Mouse (Mus musculus) lung, embryonic 15.5 days (tissue): ENCODE results near the gene Usp39. TPM values are rescaled to one million over a fixed set of nuclear protein-coding genes. Genes with fewer than 3 reads are reported as not detected.
A peak's percentile ranks its signal among the peaks of the same experiment; 100 is the strongest.

ENCODE experiments used
- ATAC-seq: fragments of 200-750 bp; cut with Nextera tagmentation; 2 replicates; pipeline ENCODE4 v1.8.0; 2017; ENCODE audit warnings: moderate number of reproducible peaks, borderline replicate concordance; ENCODE audit not compliant: low FRiP score, low TSS enrichment; ENCODE audit errors: extremely low read depth
- H3K27ac ChIP-seq: fragments of 300-500 bp; sonication (generic); 2 replicates; pipeline ENCODE4 v1.5.1; 2015; ENCODE audit warnings: moderate library complexity, mild to moderate bottlenecking, inconsistent platforms
- H3K27me3 ChIP-seq: fragments of 300-500 bp; sonication (generic); 2 replicates; pipeline ENCODE4 v1.6.1; 2015; ENCODE audit warnings: inconsistent platforms
- H3K36me3 ChIP-seq: fragments of 300-500 bp; sonication (generic); 2 replicates; pipeline ENCODE4 v1.6.1; 2015; ENCODE audit warnings: inconsistent platforms
- H3K4me1 ChIP-seq: fragments of 300-500 bp; sonication (generic); 2 replicates; pipeline ENCODE4 v1.6.1; 2015; ENCODE audit warnings: inconsistent platforms
- H3K4me2 ChIP-seq: fragments of 300-500 bp; sonication (generic); 2 replicates; pipeline ENCODE4 v1.6.1; 2015; ENCODE audit warnings: inconsistent platforms, mild to moderate bottlenecking, moderate library complexity
- H3K4me3 ChIP-seq: fragments of 300-500 bp; sonication (generic); 2 replicates; pipeline ENCODE4 v1.5.1; 2015; ENCODE audit warnings: mild to moderate bottlenecking, inconsistent platforms
- H3K9ac ChIP-seq: fragments of 300-500 bp; sonication (generic); 2 replicates; pipeline ENCODE4 v1.6.1; 2015; ENCODE audit warnings: inconsistent platforms
- H3K9me3 ChIP-seq: fragments of 300-500 bp; sonication (generic); 2 replicates; pipeline ENCODE4 v1.6.1; 2016; ENCODE audit warnings: inconsistent platforms
- WGBS: fragments of 180-500 bp; shearing (Covaris S2); methylation state at CpG from one replicate; pipeline ENCODE4 v1.1.7; 2015; 5-methylcytosine and 5-hydroxymethylcytosine counted together
- polyA plus RNA-seq: library from polyadenylated mRNA; unstranded; fragments of >200 nt; fragmentation: Nextera tagmentation; extraction: Ambion mirVana; gene quantifications from 2 replicates; pipeline ENCODE4 v1.2.1, GENCODE M21; 2015

Usp39 gene
- polyA plus RNA-seq, 1 experiment from 2014 or later: 45.1 TPM

- WGBS: 77% methylated on average over 6 of the region's 6 CpGs
- no peak overlapping the region for H3K4me3 ChIP-seq
- H3K27me3 ChIP-seq: no peaks in the 10 kb centered on the region
- no peak overlapping the region for H3K27ac ChIP-seq
- ATAC-seq: no peak
- peaks cover 26% of the 10 kb centered on the region for H3K36me3 ChIP-seq
- peaks cover 12% of the 10 kb centered on the region for H3K4me1 ChIP-seq
- no peak overlapping the region for H3K4me2 ChIP-seq
- no peaks in the 10 kb centered on the region for H3K9me3 ChIP-seq
- H3K9ac ChIP-seq: no peak overlapping the region
These were observed 38.3 kb upstream of the Usp39 start for GRCm38 (mm10) chr6:72383142-72383820.

DNA sequence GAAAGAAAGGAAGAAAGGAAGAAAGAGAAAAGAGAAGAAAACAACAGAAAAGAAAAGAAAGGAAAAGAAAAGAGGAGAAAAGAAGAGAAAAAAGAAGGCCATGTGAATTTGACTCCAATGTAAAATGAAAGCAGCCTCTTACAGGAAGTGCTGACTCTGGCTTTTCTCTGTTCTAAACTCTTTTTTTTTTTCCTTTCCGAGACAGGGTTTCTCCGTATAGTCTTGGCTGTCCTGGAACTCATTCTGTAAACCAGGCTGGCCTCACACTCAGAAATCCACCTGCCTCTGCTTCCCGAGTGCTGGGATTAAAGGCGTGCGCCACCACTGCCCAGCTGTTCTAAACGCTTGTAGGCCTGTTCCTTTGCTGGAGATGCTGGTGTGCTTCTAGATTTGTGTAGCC is 37.5 kb upstream of the Usp39 start:
- no peak for ATAC-seq
- no peaks in the 10 kb centered on the region for H3K9me3 ChIP-seq
- 67% methylated on average over 6 of the region's 6 CpGs for WGBS

DNA sequence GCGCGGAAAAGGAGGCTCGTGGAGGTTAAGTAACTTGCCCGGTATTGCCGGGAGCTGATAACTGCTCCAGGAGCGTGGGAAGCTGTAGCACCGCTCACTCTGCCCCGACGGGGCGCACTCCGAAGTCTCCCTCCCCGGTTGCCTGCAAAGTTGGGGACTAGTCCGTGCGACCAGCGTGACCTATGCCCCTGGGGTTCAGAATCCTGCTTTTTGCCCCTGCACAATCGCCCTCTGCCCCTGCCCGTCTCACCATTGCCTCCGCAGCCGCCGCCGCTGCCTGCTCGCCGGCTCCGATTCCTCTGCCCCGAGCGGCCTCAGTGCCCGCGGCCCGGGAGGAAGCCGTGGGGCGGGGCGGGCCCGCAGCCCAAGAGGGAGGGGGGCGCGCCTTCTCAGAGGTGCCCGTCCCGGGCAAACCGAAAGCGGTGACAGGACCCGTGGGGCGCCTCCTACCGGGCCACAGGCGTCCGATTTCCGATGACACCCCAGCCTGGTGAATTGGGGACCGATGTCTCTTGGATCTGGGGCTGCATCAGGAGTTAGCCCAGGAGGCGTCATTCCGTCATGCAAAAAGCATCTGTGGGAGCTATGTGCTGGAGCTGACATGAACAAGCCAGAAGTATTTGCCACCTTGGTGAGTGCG is 35.3 kb upstream of the Usp39 start, which contains the start of gene Vamp5:
Vamp5 (minus strand) TSS at position 338 of the 640 bp plus-strand sequence.
- peaks cover 6% of the 10 kb centered on the region for H3K36me3 ChIP-seq
- H3K4me2 ChIP-seq: peak within 1 kb of the TSS; percentile 83
- H3K4me1 ChIP-seq: 0 out of 2 replicates have a peak, but pooled peaks cover 6% of the 10 kb centered on the region
- ATAC-seq: peak; percentile 87
- H3K9me3 ChIP-seq: no peaks in the 10 kb centered on the region
- WGBS: 1% methylated on average over 49 of the region's 49 CpGs
- no peaks in the 10 kb centered on the region for H3K27me3 ChIP-seq
- peak within 1 kb of the TSS; percentile 84 for H3K27ac ChIP-seq
- peak within 1 kb of the TSS; percentile 72 for H3K9ac ChIP-seq
- peak within 1 kb of the TSS; percentile 62 for H3K4me3 ChIP-seq

More for the DNA sequence above, 37.5 kb upstream of the Usp39 start:
- H3K4me2 ChIP-seq: no peak overlapping the region
- H3K27ac ChIP-seq: no peak overlapping the region
- H3K4me3 ChIP-seq: no peak overlapping the region
- peaks cover 23% of the 10 kb centered on the region for H3K36me3 ChIP-seq
- no peak overlapping the region for H3K9ac ChIP-seq
- H3K4me1 ChIP-seq: 0 out of 2 replicates have a peak, but pooled peaks cover 6% of the 10 kb centered on the region
- H3K27me3 ChIP-seq: no peaks in the 10 kb centered on the region

DNA sequence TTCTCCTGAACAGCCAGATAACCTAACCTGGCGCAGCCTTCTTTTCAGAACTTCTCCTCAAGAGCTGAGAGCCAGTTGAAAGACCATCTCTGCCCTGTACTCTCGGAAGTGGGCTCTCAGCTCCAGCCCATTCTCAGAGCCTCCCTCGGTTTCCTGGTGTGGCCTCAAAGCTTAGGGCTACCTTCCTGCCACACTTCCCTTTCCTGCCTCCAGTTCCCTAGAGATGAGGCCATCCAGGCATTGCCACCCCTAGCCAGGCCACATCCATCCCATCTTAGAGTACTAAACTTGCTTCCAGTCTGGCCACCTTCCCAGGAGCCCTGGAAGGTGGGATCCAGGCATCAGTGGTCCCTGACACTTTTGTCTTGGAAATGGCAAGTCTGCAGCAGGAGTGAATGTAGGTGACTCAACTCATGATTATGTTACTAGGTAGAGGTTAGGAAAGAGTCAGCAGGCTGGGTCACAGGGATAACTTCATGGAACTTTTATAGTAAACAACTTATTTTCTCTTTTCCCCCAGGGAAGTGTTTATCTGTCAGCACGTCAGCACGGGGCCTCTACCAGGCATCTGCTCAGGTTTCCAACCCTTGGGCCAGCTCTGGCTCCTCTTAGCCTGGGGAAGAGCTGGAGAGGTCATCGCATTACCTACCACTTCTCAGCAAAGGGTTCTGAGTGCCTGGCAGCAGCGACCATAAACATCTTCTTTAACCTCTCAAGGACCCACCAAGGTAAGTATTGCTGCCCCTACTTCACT is 34.6 kb upstream of the Usp39 start:
- Histone ChIP-seq H3K27me3 (no peaks in the 10 kb centered on the region), H3K9me3 (no peaks in the 10 kb centered on the region), H3K9ac (peak overlapping the region; percentile 72), H3K36me3 (no peaks in the 10 kb centered on the region; the same call in 1 of the 2 replicates), H3K4me3 (peak overlapping the region; percentile 62), H3K4me1 (peaks cover 6% of the 10 kb centered on the region; the same call in 1 of the 2 replicates), H3K4me2 (peak overlapping the region; percentile 83), H3K27ac (peak overlapping the region; percentile 84)
- WGBS: 43% methylated on average over 7 of the region's 7 CpGs
- peak; percentile 8; the same call in 1 of the 2 replicates for ATAC-seq

DNA sequence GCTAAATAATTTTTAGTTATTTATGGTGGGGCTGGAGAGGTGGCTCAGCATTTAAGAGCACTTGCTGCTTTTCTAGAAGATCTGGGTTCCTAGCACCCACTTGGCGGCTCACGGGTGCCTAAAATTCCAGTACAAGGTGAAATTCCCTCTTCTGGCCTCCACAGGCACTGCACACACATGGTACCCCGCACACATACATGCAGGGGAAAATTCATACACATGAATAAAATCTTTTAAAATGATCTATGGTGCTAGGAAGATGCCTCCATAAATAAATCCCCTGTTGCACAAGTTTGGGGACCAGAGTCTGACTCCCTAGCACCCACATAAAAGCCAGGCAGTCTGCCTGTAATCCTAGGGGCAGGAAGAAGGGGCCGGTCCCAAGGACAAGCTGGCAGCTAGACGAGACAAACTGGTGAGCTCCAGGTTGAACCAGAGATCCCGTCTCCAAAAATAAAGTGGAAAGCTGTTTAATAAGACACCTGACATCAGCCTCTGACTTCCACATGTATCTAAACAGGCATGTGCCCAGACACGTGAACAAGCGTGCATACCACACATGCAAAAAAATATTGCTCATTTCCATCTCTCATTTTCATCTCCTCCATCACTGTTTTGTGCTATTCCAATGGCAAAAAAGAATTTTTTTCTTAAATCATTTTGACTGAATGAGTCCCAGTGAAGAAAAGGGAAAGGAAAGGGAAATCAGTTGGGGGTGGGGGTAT is 33.7 kb upstream of the Usp39 start:
- Histone ChIP-seq H3K27me3 (no peaks in the 10 kb centered on the region), H3K9me3 (no peaks in the 10 kb centered on the region), H3K4me3 (0 out of 2 replicates have a peak overlapping the region, but pooled peaks have one; percentile 62), H3K9ac (no peak overlapping the region), H3K27ac (no peak overlapping the region), H3K4me2 (peak overlapping the region; percentile 83), H3K36me3 (no peaks in the 10 kb centered on the region), H3K4me1 (peaks cover 15% of the 10 kb centered on the region)
- 89% methylated on average over 8 of the region's 8 CpGs for WGBS
- no peak for ATAC-seq

GRCm38 (mm10) chr6:72374820-72375563 is 30.0 kb upstream of the Usp39 start:
- Histone ChIP-seq H3K36me3 (no peaks in the 10 kb centered on the region), H3K27me3 (no peaks in the 10 kb centered on the region), H3K27ac (no peak overlapping the region), H3K9ac (no peak overlapping the region), H3K4me1 (peaks cover 34% of the 10 kb centered on the region), H3K9me3 (no peaks in the 10 kb centered on the region), H3K4me2 (no peak overlapping the region), H3K4me3 (no peak overlapping the region)
- no peak for ATAC-seq
- WGBS: 77% methylated on average over 15 of the region's 15 CpGs

DNA sequence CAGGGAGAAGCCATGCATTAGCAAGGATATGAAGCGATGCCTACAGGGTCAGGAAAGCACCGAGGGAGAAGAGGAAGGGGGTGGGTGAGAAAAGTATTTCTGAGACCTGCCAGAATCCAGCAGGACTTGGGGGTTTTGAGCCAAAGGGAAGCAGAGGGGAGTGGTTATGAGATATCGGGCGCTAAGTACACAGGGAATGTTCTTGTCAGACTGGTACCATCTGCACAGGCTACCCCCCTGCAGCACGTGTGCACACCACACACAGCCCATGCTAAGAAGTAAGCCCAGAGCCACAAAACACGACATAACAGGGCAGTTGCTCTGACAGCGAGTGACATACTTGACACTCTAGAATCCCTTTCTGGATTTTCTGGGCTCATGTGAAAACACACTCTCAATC is 29.2 kb upstream of the Usp39 start:
- Histone ChIP-seq H3K27me3 (no peaks in the 10 kb centered on the region), H3K9me3 (no peaks in the 10 kb centered on the region), H3K27ac (peak overlapping the region; percentile 59), H3K4me3 (no peak overlapping the region), H3K36me3 (no peaks in the 10 kb centered on the region), H3K4me1 (peaks cover 34% of the 10 kb centered on the region), H3K4me2 (peak overlapping the region; percentile 0; the same call in 1 of the 2 replicates), H3K9ac (no peak overlapping the region)
- 31% methylated on average over 7 of the region's 7 CpGs for WGBS
- peak; percentile 21; the same call in 1 of the 2 replicates for ATAC-seq

DNA sequence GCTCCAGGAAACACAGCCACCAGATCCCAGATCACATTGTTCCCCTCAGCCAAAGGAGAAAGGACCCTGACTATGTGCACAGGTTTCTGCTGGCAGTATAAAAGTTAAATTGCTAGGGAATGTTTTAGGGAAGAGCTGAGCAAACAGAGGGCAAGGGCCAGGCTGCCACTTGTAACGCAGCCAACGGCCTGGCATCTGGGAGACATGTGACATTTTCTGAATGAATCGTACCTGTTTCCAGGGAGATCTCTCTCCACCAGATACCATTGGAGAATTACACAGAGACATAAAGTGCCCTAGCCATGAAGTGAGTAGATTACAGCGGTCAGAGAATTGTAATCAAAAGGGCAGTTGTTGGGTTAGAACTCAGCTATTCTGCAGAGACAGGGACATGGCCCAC is 28.2 kb upstream of the Usp39 start:
- no peaks in the 10 kb centered on the region for H3K27me3 ChIP-seq
- no peak for ATAC-seq
- 57% methylated on average over 4 of the region's 4 CpGs for WGBS

DNA sequence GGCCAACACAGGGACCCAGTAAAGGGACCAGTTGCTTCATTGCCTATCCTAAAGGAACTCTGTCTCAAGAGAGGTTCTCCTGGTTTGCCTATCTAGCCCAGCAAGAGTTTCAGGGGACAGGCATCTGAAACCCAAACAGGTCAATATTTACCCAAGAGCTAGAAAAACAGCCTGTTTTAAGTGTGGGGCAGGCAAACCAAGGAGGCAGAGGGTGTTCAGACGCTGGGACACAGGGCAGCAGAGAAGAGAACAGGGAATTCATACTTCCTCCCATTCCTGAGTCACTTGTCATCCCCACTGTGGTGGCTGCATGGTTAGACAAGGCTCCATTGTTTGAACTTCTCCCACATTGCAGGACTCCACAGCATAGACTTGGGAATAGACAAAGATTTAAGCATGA is 26.6 kb upstream of the Usp39 start:
- Histone ChIP-seq H3K27me3 (no peaks in the 10 kb centered on the region), H3K36me3 (no peaks in the 10 kb centered on the region), H3K4me3 (no peak overlapping the region), H3K4me1 (peaks cover 34% of the 10 kb centered on the region), H3K4me2 (no peak overlapping the region), H3K9me3 (no peaks in the 10 kb centered on the region), H3K27ac (peak overlapping the region; percentile 59), H3K9ac (no peak overlapping the region)
- 11% methylated on average over 1 of the region's 1 CpGs for WGBS
- no peak for ATAC-seq

More for the DNA sequence above, 28.2 kb upstream of the Usp39 start:
- H3K27ac ChIP-seq: peak overlapping the region; percentile 59
- H3K9me3 ChIP-seq: no peaks in the 10 kb centered on the region
- H3K9ac ChIP-seq: no peak overlapping the region
- H3K4me1 ChIP-seq: peaks cover 34% of the 10 kb centered on the region
- no peaks in the 10 kb centered on the region for H3K36me3 ChIP-seq
- no peak overlapping the region for H3K4me3 ChIP-seq
- no peak overlapping the region for H3K4me2 ChIP-seq

DNA sequence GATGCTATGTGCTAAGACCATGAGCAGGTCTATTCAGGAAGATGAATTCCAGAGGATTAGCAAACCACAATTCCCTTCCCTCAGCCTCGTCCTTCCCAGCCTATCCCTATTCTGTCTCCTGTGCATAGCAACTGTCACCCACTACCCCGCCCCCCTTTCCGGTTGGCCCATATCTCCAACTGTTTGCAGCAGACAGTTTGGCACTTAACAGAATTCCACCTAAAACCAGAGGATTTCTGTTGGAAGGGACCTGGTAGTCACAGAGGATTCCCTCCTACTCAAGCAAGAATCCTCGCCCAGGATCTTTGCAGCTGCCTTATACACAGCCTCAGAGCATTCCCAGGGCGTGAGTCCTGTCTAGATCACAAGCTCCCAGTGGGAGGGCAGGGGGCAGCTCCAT is 26.2 kb upstream of the Usp39 start:
- Histone ChIP-seq H3K9ac (no peak overlapping the region), H3K27me3 (no peaks in the 10 kb centered on the region), H3K27ac (peak overlapping the region; percentile 59), H3K9me3 (no peaks in the 10 kb centered on the region), H3K4me1 (peaks cover 34% of the 10 kb centered on the region), H3K4me2 (no peak overlapping the region), H3K36me3 (no peaks in the 10 kb centered on the region), H3K4me3 (no peak overlapping the region)
- ATAC-seq: peak; percentile 44; the same call in 1 of the 2 replicates
- WGBS: 28% methylated on average over 5 of the region's 5 CpGs

DNA sequence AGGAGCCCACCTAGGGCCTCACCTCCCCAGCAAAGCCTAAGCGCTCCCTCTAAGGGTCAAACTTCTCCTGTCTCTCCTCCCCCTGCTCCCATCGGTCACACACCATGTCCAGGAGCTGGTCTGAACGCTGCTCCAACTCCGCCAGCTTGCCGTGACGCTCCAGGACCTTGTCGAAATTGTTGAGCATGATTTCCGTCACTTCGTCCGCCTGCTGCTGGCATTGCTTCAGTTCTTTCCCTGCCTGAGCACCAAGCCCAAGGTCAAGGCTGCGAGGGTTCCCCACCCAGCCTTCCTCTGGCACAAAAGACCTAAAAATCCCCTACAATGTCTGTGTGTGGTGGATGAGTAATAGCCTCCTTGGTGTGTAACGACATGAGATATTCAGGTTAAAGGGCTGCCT is 25.1 kb upstream of the Usp39 start:
- Histone ChIP-seq H3K4me1 (peaks cover 34% of the 10 kb centered on the region), H3K9me3 (no peaks in the 10 kb centered on the region), H3K9ac (no peak overlapping the region), H3K4me3 (no peak overlapping the region), H3K27ac (peak overlapping the region; percentile 59; the same call in 1 of the 2 replicates), H3K27me3 (no peaks in the 10 kb centered on the region), H3K36me3 (no peaks in the 10 kb centered on the region), H3K4me2 (no peak overlapping the region)
- 72% methylated on average over 12 of the region's 12 CpGs for WGBS
- no peak for ATAC-seq
